Mouse (Mus musculus): ENCODE data around the gene Pex16. TPM values are rescaled to one million over a fixed set of nuclear protein-coding genes. Genes with fewer than 3 reads are reported as not detected.

Pex16 gene
- polyA plus RNA-seq (2015; fragmentation: Nextera tagmentation; extraction: Ambion mirVana), result 20.4 and 20.9 TPM in 2 replicates

DNA sequence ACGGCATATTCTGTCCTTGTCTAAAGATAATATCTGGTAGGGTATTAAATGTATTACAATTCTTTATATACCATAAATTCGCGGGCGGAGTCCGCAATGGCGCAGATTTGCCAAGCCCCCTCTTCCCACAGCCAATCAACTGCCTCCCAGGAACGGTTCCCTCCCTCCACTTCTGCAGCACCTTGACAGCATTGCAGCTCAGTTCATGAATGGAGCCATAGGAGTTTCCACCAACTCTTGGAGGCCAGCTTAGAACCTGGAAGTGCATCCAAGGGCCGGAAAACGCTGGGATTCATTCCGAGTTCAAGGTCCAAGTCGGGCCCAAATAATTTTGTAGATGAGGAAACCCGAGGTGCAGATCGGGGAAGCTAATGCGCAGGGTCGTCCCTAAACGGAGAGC is at the start of gene Pex16, which contains the start of gene Large2:
Pex16 (plus strand) TSS at position 163 of the 400 bp plus-strand sequence.
Large2 (minus strand) TSS at position 356 of the 400 bp plus-strand sequence.
- H3K9ac ChIP-seq, result peak within 1 kb of the TSS; percentile 82
- peaks cover 26% of the 10 kb centered on the region for H3K36me3 ChIP-seq
- WGBS, result 2% methylated on average over 16 of the region's 16 CpGs
- H3K4me3 ChIP-seq, result peak within 1 kb of the TSS; percentile 76
- H3K9me3 ChIP-seq, result no peaks in the 10 kb centered on the region
- H3K4me1 ChIP-seq, result peaks cover 53% of the 10 kb centered on the region
- peak within 1 kb of the TSS; percentile 87 for H3K4me2 ChIP-seq
- peak within 1 kb of the TSS; percentile 92 for H3K27ac ChIP-seq
- peaks cover 36% of the 10 kb centered on the region for H3K27me3 ChIP-seq
- ATAC-seq (ENCODE audit: insufficient number of reproducible peaks, insufficient read depth, low FRiP score, low TSS enrichment, low read depth), result no peak

GRCm38 (mm10) chr2:92325676-92326075 is 48.8 kb upstream of the Pex16 start:
- H3K9ac ChIP-seq, result no peak overlapping the region
- H3K4me1 ChIP-seq, result no peaks in the 10 kb centered on the region
- H3K27me3 ChIP-seq, result no peaks in the 10 kb centered on the region
- H3K4me2 ChIP-seq, result no peak overlapping the region
- no peak overlapping the region for H3K27ac ChIP-seq
- H3K4me3 ChIP-seq, result no peak overlapping the region
- 86% methylated on average over 7 of the region's 7 CpGs for WGBS
- no peaks in the 10 kb centered on the region for H3K9me3 ChIP-seq
- peaks cover 72% of the 10 kb centered on the region for H3K36me3 ChIP-seq
- ATAC-seq (ENCODE audit: insufficient number of reproducible peaks, insufficient read depth, low FRiP score, low TSS enrichment, low read depth), result no peak

DNA sequence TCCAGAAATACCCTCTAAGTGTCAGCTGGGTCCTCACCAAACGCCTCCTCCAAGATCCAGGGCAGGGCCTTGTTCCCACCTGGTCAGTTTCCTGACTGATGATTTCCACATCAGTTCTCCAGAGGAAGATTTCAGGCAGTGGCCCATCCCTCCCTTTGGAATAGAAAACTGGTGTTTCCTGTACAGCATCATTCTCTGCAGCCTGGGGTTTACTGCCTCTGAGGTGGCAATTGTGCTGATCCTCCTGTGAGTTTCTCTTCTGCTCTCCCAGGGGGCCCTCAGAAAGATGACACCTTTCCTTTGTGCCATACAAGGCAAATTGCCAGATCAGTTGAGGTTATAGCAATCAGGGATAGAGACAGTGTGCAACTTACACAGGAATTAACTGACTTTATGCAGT is 48.3 kb upstream of the Pex16 start:
- no peak overlapping the region for H3K4me2 ChIP-seq
- peaks cover 72% of the 10 kb centered on the region for H3K36me3 ChIP-seq
- peak overlapping the region; percentile 69 for H3K27ac ChIP-seq
- 71% methylated on average over 1 of the region's 1 CpGs for WGBS
- H3K4me1 ChIP-seq, result no peaks in the 10 kb centered on the region
- ATAC-seq (ENCODE audit: insufficient number of reproducible peaks, insufficient read depth, low FRiP score, low TSS enrichment, low read depth), result no peak
- no peaks in the 10 kb centered on the region for H3K27me3 ChIP-seq
- H3K9me3 ChIP-seq, result no peaks in the 10 kb centered on the region
- no peak overlapping the region for H3K4me3 ChIP-seq
- H3K9ac ChIP-seq, result no peak overlapping the region

DNA sequence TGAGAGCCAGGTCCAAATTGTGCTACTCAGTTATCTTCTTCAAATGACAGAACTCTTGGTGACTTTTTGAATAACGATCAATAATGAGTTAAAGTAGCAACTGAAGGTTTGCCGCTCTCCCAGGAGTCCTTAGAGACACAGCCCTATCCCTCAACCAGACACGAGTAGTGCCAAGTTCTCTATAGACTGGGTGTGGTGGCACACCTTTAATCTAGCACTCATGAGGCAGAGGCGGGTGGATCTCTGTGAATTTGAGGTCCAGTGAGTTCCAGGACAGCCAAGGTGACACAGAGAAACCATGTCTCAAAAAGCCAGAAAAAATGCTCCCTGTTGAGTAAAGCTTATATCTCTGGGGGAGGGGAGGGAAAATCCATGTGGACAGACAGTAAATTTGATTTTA is 46.9 kb upstream of the Pex16 start:
- H3K27ac ChIP-seq, result no peak overlapping the region
- no peaks in the 10 kb centered on the region for H3K4me1 ChIP-seq
- ATAC-seq (ENCODE audit: insufficient number of reproducible peaks, insufficient read depth, low FRiP score, low TSS enrichment, low read depth), result no peak
- no peak overlapping the region for H3K4me2 ChIP-seq
- H3K27me3 ChIP-seq, result no peaks in the 10 kb centered on the region
- peaks cover 72% of the 10 kb centered on the region for H3K36me3 ChIP-seq
- H3K9me3 ChIP-seq, result no peaks in the 10 kb centered on the region
- no peak overlapping the region for H3K9ac ChIP-seq
- 91% methylated on average over 4 of the region's 4 CpGs for WGBS
- H3K4me3 ChIP-seq, result no peak overlapping the region

DNA sequence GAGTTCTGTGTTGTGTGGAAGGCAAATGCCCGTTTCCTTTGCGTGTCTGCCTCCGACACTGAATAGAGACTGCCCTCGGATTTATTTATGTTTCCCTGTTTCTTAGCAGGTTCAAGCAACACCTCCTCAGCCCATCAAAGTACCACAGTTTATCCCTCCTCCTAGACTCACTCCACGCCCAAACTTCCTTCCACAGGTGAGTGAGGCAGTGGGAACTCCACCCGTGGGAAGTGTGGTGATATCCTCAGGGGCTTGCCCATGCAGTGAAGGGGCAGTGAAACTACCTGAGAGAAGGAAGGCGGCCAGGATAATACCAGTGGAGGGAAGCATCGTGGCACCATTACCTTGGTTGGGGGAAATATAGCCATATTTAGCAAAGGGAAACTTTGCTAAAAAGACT is 46.3 kb upstream of the Pex16 start:
- peaks cover 70% of the 10 kb centered on the region for H3K36me3 ChIP-seq

DNA sequence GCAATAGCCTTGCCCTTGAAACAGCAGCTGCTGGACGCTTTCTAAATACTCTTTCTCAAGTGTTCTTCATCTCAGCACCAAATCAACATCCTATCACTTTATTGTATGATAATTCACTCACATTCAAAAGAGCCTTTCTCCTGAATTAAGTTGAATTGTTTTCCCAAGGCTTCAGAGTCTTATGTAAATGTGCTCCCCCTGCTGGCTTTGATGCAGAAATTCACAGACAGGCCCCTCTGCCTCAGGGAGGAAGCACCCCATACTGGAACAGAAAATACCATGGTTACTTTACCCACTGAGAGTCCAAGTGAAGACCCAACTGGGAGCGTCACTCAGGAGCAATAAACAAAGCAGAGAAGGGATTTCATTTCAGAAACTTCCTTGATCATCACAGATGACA is 43.6 kb upstream of the Pex16 start:
- no peak overlapping the region for H3K4me2 ChIP-seq

More for the DNA sequence above, 46.3 kb upstream of the Pex16 start:
- no peaks in the 10 kb centered on the region for H3K27me3 ChIP-seq
- H3K4me3 ChIP-seq, result no peak overlapping the region
- 93% methylated on average over 8 of the region's 8 CpGs for WGBS
- no peak for ATAC-seq (ENCODE audit: insufficient number of reproducible peaks, insufficient read depth, low FRiP score, low TSS enrichment, low read depth)
- H3K27ac ChIP-seq, result no peak overlapping the region
- H3K9ac ChIP-seq, result no peak overlapping the region
- H3K4me2 ChIP-seq, result no peak overlapping the region
- no peaks in the 10 kb centered on the region for H3K9me3 ChIP-seq
- H3K4me1 ChIP-seq, result no peaks in the 10 kb centered on the region

DNA sequence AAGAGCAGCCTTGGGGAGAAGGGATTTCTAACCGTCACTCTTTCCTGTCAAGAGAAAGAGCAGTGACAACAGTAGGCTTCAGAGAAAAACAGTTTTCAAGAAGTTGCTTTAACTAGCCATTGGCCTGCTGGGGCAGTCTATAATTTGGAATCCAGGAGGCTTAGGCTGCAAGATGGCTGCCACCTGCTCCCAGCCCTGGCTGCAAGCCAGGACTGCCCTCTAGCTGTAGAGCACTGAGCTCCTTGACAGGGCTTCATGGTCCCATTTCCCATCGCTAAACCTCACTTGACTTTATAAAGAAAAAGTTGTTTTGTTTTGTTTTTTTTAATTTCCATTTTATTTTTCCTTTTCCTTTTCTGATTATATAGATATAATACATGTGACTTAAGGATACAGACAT is 43.1 kb upstream of the Pex16 start:
- Histone ChIP-seq H3K4me2 (no peak overlapping the region), H3K9ac (no peak overlapping the region), H3K27me3 (no peaks in the 10 kb centered on the region), H3K4me1 (no peaks in the 10 kb centered on the region), H3K27ac (no peak overlapping the region), H3K4me3 (no peak overlapping the region), H3K36me3 (peaks cover 83% of the 10 kb centered on the region), H3K9me3 (no peaks in the 10 kb centered on the region)
- WGBS, result 83% methylated on average over 2 of the region's 2 CpGs
- ATAC-seq (ENCODE audit: insufficient number of reproducible peaks, insufficient read depth, low FRiP score, low TSS enrichment, low read depth), result no peak

More for the DNA sequence above, 43.6 kb upstream of the Pex16 start:
- Histone ChIP-seq H3K27ac (no peak overlapping the region), H3K4me3 (no peak overlapping the region), H3K4me1 (no peaks in the 10 kb centered on the region), H3K9ac (no peak overlapping the region), H3K36me3 (peaks cover 83% of the 10 kb centered on the region), H3K9me3 (no peaks in the 10 kb centered on the region), H3K27me3 (no peaks in the 10 kb centered on the region)
- ATAC-seq (ENCODE audit: insufficient number of reproducible peaks, insufficient read depth, low FRiP score, low TSS enrichment, low read depth), result no peak
- WGBS, result 63% methylated on average over 2 of the region's 2 CpGs

DNA sequence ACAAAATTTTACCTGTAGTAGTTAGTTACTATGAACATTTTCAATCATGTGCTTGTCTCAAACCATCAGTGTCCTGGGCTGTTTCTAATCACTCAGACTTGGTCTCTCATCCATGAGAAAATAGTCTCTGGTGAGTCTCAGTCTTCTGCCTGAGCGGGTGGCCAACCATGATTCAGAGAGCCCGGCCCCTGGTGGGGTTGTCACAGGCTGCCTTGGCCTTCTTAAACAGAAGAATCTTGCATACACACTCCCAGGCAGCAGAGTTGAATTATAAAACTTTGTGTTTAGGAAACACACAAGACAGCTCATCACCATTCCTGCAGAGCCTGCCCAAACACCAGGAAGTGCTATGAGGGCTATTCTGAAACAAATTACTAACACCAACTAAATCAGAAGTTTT is 42.6 kb upstream of the Pex16 start:
- Histone ChIP-seq H3K4me1 (no peaks in the 10 kb centered on the region), H3K36me3 (peaks cover 79% of the 10 kb centered on the region), H3K4me3 (no peak overlapping the region), H3K27ac (no peak overlapping the region), H3K27me3 (no peaks in the 10 kb centered on the region), H3K4me2 (no peak overlapping the region), H3K9me3 (no peaks in the 10 kb centered on the region), H3K9ac (no peak overlapping the region)
- 95% methylated on average over 2 of the region's 2 CpGs for WGBS
- ATAC-seq (ENCODE audit: insufficient number of reproducible peaks, insufficient read depth, low FRiP score, low TSS enrichment, low read depth), result no peak

- no peak overlapping the region for H3K9ac ChIP-seq
- H3K4me2 ChIP-seq, result no peak overlapping the region
- H3K27me3 ChIP-seq, result no peaks in the 10 kb centered on the region
- no peak for ATAC-seq (ENCODE audit: insufficient number of reproducible peaks, insufficient read depth, low FRiP score, low TSS enrichment, low read depth)
- H3K4me1 ChIP-seq, result no peaks in the 10 kb centered on the region
- no peaks in the 10 kb centered on the region for H3K9me3 ChIP-seq
- no peak overlapping the region for H3K4me3 ChIP-seq
- H3K36me3 ChIP-seq, result peaks cover 68% of the 10 kb centered on the region
- no peak overlapping the region for H3K27ac ChIP-seq
These were observed 32.1 kb upstream of the Pex16 start for GRCm38 (mm10) chr2:92342418-92342817.

DNA sequence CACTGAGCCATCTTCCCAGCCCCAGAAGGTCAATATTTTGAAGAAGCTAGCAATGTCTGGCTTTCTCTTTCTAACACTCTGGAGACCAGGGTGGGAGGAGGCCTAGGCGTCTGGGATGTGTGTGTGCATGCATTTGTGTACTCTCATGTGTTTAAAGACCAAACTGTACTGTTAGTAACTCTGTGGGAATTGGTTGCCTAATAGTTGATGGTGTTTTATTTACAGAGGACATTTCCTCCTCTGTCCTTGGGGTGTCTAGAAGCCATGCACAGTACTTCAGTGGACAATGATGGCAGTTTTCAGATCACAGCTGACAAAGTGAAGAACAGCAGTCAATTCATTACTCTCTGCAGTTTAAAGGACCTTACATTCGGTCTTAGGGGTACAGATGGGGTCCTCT is 27.3 kb upstream of the Pex16 start:
- H3K4me2 ChIP-seq, result no peak overlapping the region
- 90% methylated on average over 2 of the region's 2 CpGs for WGBS
- H3K36me3 ChIP-seq, result peaks cover 83% of the 10 kb centered on the region
- H3K9ac ChIP-seq, result no peak overlapping the region
- H3K27me3 ChIP-seq, result no peaks in the 10 kb centered on the region
- H3K4me3 ChIP-seq, result no peak overlapping the region
- no peak overlapping the region for H3K27ac ChIP-seq
- ATAC-seq (ENCODE audit: insufficient number of reproducible peaks, insufficient read depth, low FRiP score, low TSS enrichment, low read depth), result no peak
- no peaks in the 10 kb centered on the region for H3K9me3 ChIP-seq
- H3K4me1 ChIP-seq, result no peaks in the 10 kb centered on the region

GRCm38 (mm10) chr2:92349589-92350425 is 24.7 kb upstream of the Pex16 start:
- 54% methylated on average over 6 of the region's 6 CpGs for WGBS
- ATAC-seq (ENCODE audit: insufficient number of reproducible peaks, insufficient read depth, low FRiP score, low TSS enrichment, low read depth), result no peak
- Histone ChIP-seq H3K4me1 (no peaks in the 10 kb centered on the region), H3K4me3 (no peak overlapping the region), H3K4me2 (no peak overlapping the region), H3K36me3 (peaks cover 76% of the 10 kb centered on the region), H3K27ac (no peak overlapping the region), H3K9me3 (no peaks in the 10 kb centered on the region), H3K27me3 (no peaks in the 10 kb centered on the region), H3K9ac (no peak overlapping the region)

GRCm38 (mm10) chr2:92350686-92351085 is 23.8 kb upstream of the Pex16 start:
- H3K4me3 ChIP-seq, result no peak overlapping the region
- ATAC-seq (ENCODE audit: insufficient number of reproducible peaks, insufficient read depth, low FRiP score, low TSS enrichment, low read depth), result no peak
- H3K36me3 ChIP-seq, result peaks cover 73% of the 10 kb centered on the region
- no peak overlapping the region for H3K9ac ChIP-seq
- H3K27me3 ChIP-seq, result no peaks in the 10 kb centered on the region
- H3K9me3 ChIP-seq, result no peaks in the 10 kb centered on the region
- WGBS, result 66% methylated on average over 5 of the region's 5 CpGs
- H3K27ac ChIP-seq, result no peak overlapping the region
- no peaks in the 10 kb centered on the region for H3K4me1 ChIP-seq
- no peak overlapping the region for H3K4me2 ChIP-seq

Measured in embryonic facial prominence, embryonic 13.5 days (tissue).